Comparison of ENCODE assay signal across 15 mouse cellular contexts in genomic region chr1:89093696-89094095, GRCm38 (mm10). TPM values are rescaled to one million over a fixed set of nuclear protein-coding genes. Genes with fewer than 3 reads are reported as not detected.
DNase-seq lines count a peak whose midpoint lies in the region; ATAC-seq lines count a peak whose summit lies in the region.
"Had no signal": no experiment of that assay in that cellular context is flagged by ENCODE, and none has a peak within 500 bp of the region (broad histone marks: within the 10 kb centered on the region; RNA-seq: fewer than 3 reads in every experiment).

No protein-coding gene starts in this region.

- H3K4me3 ChIP-seq in heart, embryonic 13.5 days = no peak overlapping the region
- H3K4me3 ChIP-seq in lung, embryonic 16.5 days (ENCODE audit: low read length) = no peak overlapping the region
- no peak overlapping the region for H3K4me3 ChIP-seq in embryonic facial prominence, embryonic 10.5 days
- H3K4me3 ChIP-seq in intestine, embryonic 16.5 days (ENCODE audit: low read length) = no peak overlapping the region
- H3K4me3 ChIP-seq: kidney, embryonic 15.5 days; midbrain, embryonic 15.5 days had no signal

- H3K27me3 ChIP-seq in heart, embryonic 13.5 days (replicated peaks) = no peaks in the 10 kb centered on the region
- H3K27me3 ChIP-seq in lung, embryonic 16.5 days (ENCODE audit: control insufficient read depth, insufficient read depth, low read depth, low read length) = no peaks in the 10 kb centered on the region
- H3K27me3 ChIP-seq in embryonic facial prominence, embryonic 10.5 days (replicated peaks; ENCODE audit: low read depth, poor library complexity, severe bottlenecking) = peaks cover 8% of the 10 kb centered on the region; the same call in 1 of the 2 replicates
- no peaks in the 10 kb centered on the region for H3K27me3 ChIP-seq in intestine, embryonic 16.5 days (replicated peaks; ENCODE audit: control insufficient read depth, insufficient read depth, low read length)
- H3K27me3 ChIP-seq: kidney, embryonic 15.5 days; midbrain, embryonic 15.5 days had no signal

- H3K4me1 ChIP-seq in heart, embryonic 13.5 days = peaks cover 79% of the 10 kb centered on the region
- H3K4me1 ChIP-seq in lung, embryonic 16.5 days (replicated peaks; ENCODE audit: control insufficient read depth, insufficient read depth, low read length) = peaks cover 63% of the 10 kb centered on the region
- H3K4me1 ChIP-seq in embryonic facial prominence, embryonic 10.5 days = peaks cover 78% of the 10 kb centered on the region
- H3K4me1 ChIP-seq in intestine, embryonic 16.5 days (ENCODE audit: control insufficient read depth, insufficient read depth, low read length) = peaks cover 68% of the 10 kb centered on the region

- H3K9me3 ChIP-seq in heart, embryonic 13.5 days = no peaks in the 10 kb centered on the region
- H3K9me3 ChIP-seq in lung, embryonic 16.5 days (ENCODE audit: control insufficient read depth, low read length) = no peaks in the 10 kb centered on the region
- no peaks in the 10 kb centered on the region for H3K9me3 ChIP-seq in embryonic facial prominence, embryonic 10.5 days
- H3K9me3 ChIP-seq in intestine, embryonic 16.5 days (ENCODE audit: control insufficient read depth, low read length) = no peaks in the 10 kb centered on the region
- H3K9me3 ChIP-seq: kidney, embryonic 15.5 days; midbrain, embryonic 15.5 days had no signal

- H3K9ac ChIP-seq in heart, embryonic 13.5 days = no peak overlapping the region
- no peak overlapping the region for H3K9ac ChIP-seq in lung, embryonic 16.5 days (ENCODE audit: low read length)
- peak overlapping the region; percentile 14; the same call in 1 of the 2 replicates for H3K9ac ChIP-seq in intestine, embryonic 16.5 days (ENCODE audit: low read depth, low read length)
- H3K9ac ChIP-seq: kidney, embryonic 15.5 days; midbrain, embryonic 15.5 days had no signal

- H3K27ac ChIP-seq in heart, embryonic 13.5 days (replicated peaks) = peak overlapping the region; percentile 89
- H3K27ac ChIP-seq in lung, embryonic 16.5 days (ENCODE audit: low read length) = peak overlapping the region; percentile 90; the same call in 1 of the 2 replicates
- 0 out of 2 replicates have a peak overlapping the region, but pooled peaks have one; percentile 87 for H3K27ac ChIP-seq in embryonic facial prominence, embryonic 10.5 days (replicated peaks)
- peak overlapping the region; percentile 37 for H3K27ac ChIP-seq in intestine, embryonic 16.5 days (ENCODE audit: low read length)
- H3K27ac ChIP-seq: midbrain, embryonic 15.5 days had no signal

- no peak for ATAC-seq in heart, embryonic 13.5 days (ENCODE audit: extremely low read depth, insufficient number of reproducible peaks, low FRiP score, low TSS enrichment)
- ATAC-seq in lung, embryonic 16.5 days (ENCODE audit: low read depth) = no peak
- no peak for ATAC-seq in intestine, embryonic 16.5 days
- ATAC-seq: forebrain, embryonic 14.5 days had no signal

- DNase-seq in heart, postnatal 36 days = no peak
- no peak for DNase-seq in lung, postnatal 4 days
- no peak for DNase-seq in embryonic facial prominence, embryonic 10.5 days (ENCODE audit: low spot score)
- DNase-seq in natural killer cell, adult 2 months (ENCODE audit: low spot score in 2 of 2) = no peak
- DNase-seq: cerebellum, adult 9-11 months; layer of hippocampus, postnatal 36 days; lung, adult 2 months; right cerebral cortex, adult 18-20 months; thymus, adult 2 months had no signal

- 62% methylated on average over 5 of the region's 5 CpGs for WGBS in heart, embryonic 13.5 days
- 67% methylated on average over 5 of the region's 5 CpGs for WGBS in lung, embryonic 16.5 days
- WGBS in embryonic facial prominence, embryonic 10.5 days = 69% methylated on average over 5 of the region's 5 CpGs
- WGBS in intestine, embryonic 16.5 days = 80% methylated on average over 5 of the region's 5 CpGs

- no peaks in the 10 kb centered on the region for H3K36me3 ChIP-seq in heart, embryonic 13.5 days
- H3K36me3 ChIP-seq in lung, embryonic 16.5 days (ENCODE audit: control insufficient read depth, insufficient read depth, low read length) = no peaks in the 10 kb centered on the region
- H3K36me3 ChIP-seq in embryonic facial prominence, embryonic 10.5 days (replicated peaks) = no peaks in the 10 kb centered on the region
- H3K36me3 ChIP-seq in intestine, embryonic 16.5 days (ENCODE audit: control insufficient read depth, insufficient read depth, low read length) = no peaks in the 10 kb centered on the region
- H3K36me3 ChIP-seq: kidney, embryonic 15.5 days; midbrain, embryonic 15.5 days had no signal

- intact Hi-C loops in heart, postnatal 36 days (cut with DNase I) = loop anchor here (5.0 kb wide), 1 partner anchor 44 kb away; no protein-coding TSS in a partner anchor

- H3K4me2 ChIP-seq in heart, embryonic 13.5 days = no peak overlapping the region; the same call in 1 of the 2 replicates
- H3K4me2 ChIP-seq in lung, embryonic 16.5 days (ENCODE audit: low read depth, low read length) = no peak overlapping the region
- no peak overlapping the region for H3K4me2 ChIP-seq in intestine, embryonic 16.5 days (ENCODE audit: low read depth, low read length)
- H3K4me2 ChIP-seq: midbrain, embryonic 15.5 days had no signal

RNA-seq across cellular contexts. Expression of gene Sh3bp4, which starts 23.5 kb away (rescaled TPM):
- 19.2 and 19.6 TPM in 2 replicates for polyA plus RNA-seq in heart, embryonic 13.5 days (2015; fragmentation: Nextera tagmentation; extraction: Ambion mirVana)
- 10 to 100 TPM; 11.3 to 11.8 TPM for total RNA-seq in heart, postnatal 36 days (2021)
- 26.4 and 27.8 TPM in 2 replicates for polyA plus RNA-seq in lung, embryonic 16.5 days (2015; fragmentation: Nextera tagmentation; extraction: Ambion mirVana)
- 25.1 and 26.5 TPM in 2 replicates for polyA plus RNA-seq in embryonic facial prominence, embryonic 10.5 days (2016; fragmentation: Nextera tagmentation; extraction: Ambion mirVana)
- polyA plus RNA-seq in intestine, embryonic 16.5 days (2015; fragmentation: Nextera tagmentation; extraction: Ambion mirVana) = 13.5 and 14.2 TPM in 2 replicates

Comparison
In these comparisons a context has a peak if more than half of its experiments do, and no peak if none do; other contexts are left out.
1. H3K27ac ChIP-seq: peak in every context shown above with its lines; median percentile 90 in lung, embryonic 16.5 days; 89 in heart, embryonic 13.5 days; 87 in embryonic facial prominence, embryonic 10.5 days; 37 in intestine, embryonic 16.5 days.